Mouse (Mus musculus) midbrain, embryonic 14.5 days (tissue): ENCODE measurements around the gene 6030458C11Rik. TPM values are rescaled to one million over a fixed set of nuclear protein-coding genes. Genes with fewer than 3 reads are reported as not detected.

Experiments used
- ATAC-seq: fragments of 200-750 bp; cut with Nextera tagmentation; 2 replicates; pipeline ENCODE4 v1.8.0; 2017; ENCODE audit warnings: moderate number of reproducible peaks, moderate library complexity; ENCODE audit not compliant: low FRiP score, low TSS enrichment
- DNase-seq: peaks from one replicate; pipeline ENCODE4 v3.0.0-alpha.2; 2015
- H3K27ac ChIP-seq: fragments of 300-500 bp; sonication (generic); replicated peaks from 2 replicates; pipeline ENCODE4 v1.5.1; 2014; ENCODE audit warnings: mild to moderate bottlenecking, low read depth, low read length, moderate library complexity
- H3K27me3 ChIP-seq: fragments of 300-500 bp; sonication (generic); 2 replicates; pipeline ENCODE4 v1.6.1; 2014; ENCODE audit warnings: low read length, control low read depth, mixed read lengths; ENCODE audit not compliant: control insufficient read depth, insufficient read depth
- H3K36me3 ChIP-seq: fragments of 300-500 bp; sonication (generic); 2 replicates; pipeline ENCODE4 v1.6.1; 2014; ENCODE audit warnings: low read length, control low read depth; ENCODE audit not compliant: control insufficient read depth, insufficient read depth
- H3K4me1 ChIP-seq: fragments of 300-500 bp; sonication (generic); 2 replicates; pipeline ENCODE4 v1.6.1; 2014; ENCODE audit warnings: mild to moderate bottlenecking, antibody characterized with exemption, low read length, control low read depth; ENCODE audit not compliant: control insufficient read depth, insufficient read depth
- H3K4me2 ChIP-seq: fragments of 300-500 bp; sonication (generic); 2 replicates; pipeline ENCODE4 v1.6.1; 2014; ENCODE audit warnings: mild to moderate bottlenecking, low read length, moderate library complexity
- H3K4me3 ChIP-seq: fragments of 300-500 bp; sonication (generic); replicated peaks from 2 replicates; pipeline ENCODE4 v1.5.1; 2014; ENCODE audit warnings: low read depth, low read length
- H3K9ac ChIP-seq: fragments of 300-500 bp; sonication (generic); replicated peaks from 2 replicates; pipeline ENCODE4 v1.6.1; 2014; ENCODE audit warnings: mild to moderate bottlenecking, low read length, moderate library complexity
- H3K9me3 ChIP-seq: fragments of 300-500 bp; sonication (generic); 2 replicates; pipeline ENCODE4 v1.6.1; 2016; ENCODE audit warnings: low read length, control low read depth, mixed read lengths; ENCODE audit not compliant: control insufficient read depth
- WGBS: fragments of 180-500 bp; shearing (Covaris S2); extraction: QIAGEN DNeasy Blood & Tissue Kit; methylation state at CpG from one replicate; pipeline ENCODE4 v1.1.7; 2014; 5-methylcytosine and 5-hydroxymethylcytosine counted together
- polyA plus RNA-seq: library from polyadenylated mRNA; unstranded; fragments of >200 nt; fragmentation: Nextera tagmentation; extraction: Ambion mirVana; gene quantifications from 2 replicates; pipeline ENCODE4 v1.2.1, GENCODE M21; 2014

6030458C11Rik gene
- polyA plus RNA-seq, 1 experiment from 2014 or later = 25.7 TPM

GRCm38 (mm10) chr15:12781729-12782326, 42.6 kb downstream of the 6030458C11Rik start:
- no peak for ATAC-seq
- 82% methylated on average over 14 of the region's 16 CpGs for WGBS

GRCm38 (mm10) chr15:12781296-12781695, 43.2 kb downstream of the 6030458C11Rik start:
- H3K9me3 ChIP-seq = no peaks in the 10 kb centered on the region
- no peak overlapping the region for H3K4me3 ChIP-seq
- H3K27me3 ChIP-seq = no peaks in the 10 kb centered on the region
- H3K36me3 ChIP-seq = no peaks in the 10 kb centered on the region
- WGBS = 94% methylated on average over 6 of the region's 6 CpGs
- ATAC-seq (no peak), DNase-seq (no peak)
- H3K9ac ChIP-seq = no peak overlapping the region
- no peak overlapping the region for H3K4me2 ChIP-seq
- H3K4me1 ChIP-seq = no peaks in the 10 kb centered on the region
- no peak overlapping the region for H3K27ac ChIP-seq

More at GRCm38 (mm10) chr15:12781729-12782326, 42.6 kb downstream of the 6030458C11Rik start:
- no peak for DNase-seq
- Histone ChIP-seq H3K9ac (no peak overlapping the region), H3K4me1 (no peaks in the 10 kb centered on the region), H3K9me3 (no peaks in the 10 kb centered on the region), H3K4me3 (no peak overlapping the region), H3K27me3 (no peaks in the 10 kb centered on the region), H3K27ac (no peak overlapping the region), H3K36me3 (no peaks in the 10 kb centered on the region), H3K4me2 (no peak overlapping the region)

- no peak for DNase-seq
- H3K4me3 ChIP-seq = no peak overlapping the region
- WGBS = 63% methylated on average over 11 of the region's 11 CpGs
- H3K27ac ChIP-seq = no peak overlapping the region
- no peak overlapping the region for H3K9ac ChIP-seq
- no peak for ATAC-seq
- no peaks in the 10 kb centered on the region for H3K4me1 ChIP-seq
- H3K4me2 ChIP-seq = no peak overlapping the region
- no peaks in the 10 kb centered on the region for H3K36me3 ChIP-seq
- H3K27me3 ChIP-seq = no peaks in the 10 kb centered on the region
- no peaks in the 10 kb centered on the region for H3K9me3 ChIP-seq
These were observed 50.2 kb downstream of the 6030458C11Rik start for GRCm38 (mm10) chr15:12774149-12774753.

GRCm38 (mm10) chr15:12770958-12771357, 53.5 kb downstream of the 6030458C11Rik start:
- ATAC-seq (no peak), DNase-seq (no peak)
- WGBS = 83% methylated on average over 7 of the region's 7 CpGs
- Histone ChIP-seq H3K27ac (no peak overlapping the region), H3K4me1 (no peaks in the 10 kb centered on the region), H3K9ac (no peak overlapping the region), H3K36me3 (no peaks in the 10 kb centered on the region), H3K4me3 (no peak overlapping the region), H3K4me2 (no peak overlapping the region), H3K27me3 (no peaks in the 10 kb centered on the region), H3K9me3 (no peaks in the 10 kb centered on the region)

- H3K9me3 ChIP-seq = no peaks in the 10 kb centered on the region
- no peak overlapping the region for H3K4me2 ChIP-seq
- no peaks in the 10 kb centered on the region for H3K4me1 ChIP-seq
- DNase-seq (no peak), ATAC-seq (no peak)
- H3K27ac ChIP-seq = no peak overlapping the region
- no peak overlapping the region for H3K4me3 ChIP-seq
- 90% methylated on average over 4 of the region's 4 CpGs for WGBS
- H3K27me3 ChIP-seq = no peaks in the 10 kb centered on the region
- H3K36me3 ChIP-seq = no peaks in the 10 kb centered on the region
- no peak overlapping the region for H3K9ac ChIP-seq
These were observed 57.6 kb downstream of the 6030458C11Rik start for GRCm38 (mm10) chr15:12766848-12767247.

- Histone ChIP-seq H3K4me3 (no peak overlapping the region), H3K4me2 (no peak overlapping the region), H3K27ac (no peak overlapping the region), H3K4me1 (no peaks in the 10 kb centered on the region), H3K27me3 (no peaks in the 10 kb centered on the region), H3K9me3 (no peaks in the 10 kb centered on the region), H3K36me3 (no peaks in the 10 kb centered on the region), H3K9ac (no peak overlapping the region)
- 76% methylated on average over 10 of the region's 10 CpGs for WGBS
- DNase-seq (no peak), ATAC-seq (no peak)
These were observed 61.3 kb downstream of the 6030458C11Rik start for GRCm38 (mm10) chr15:12763147-12763546.

- no peaks in the 10 kb centered on the region for H3K27me3 ChIP-seq
- DNase-seq (no peak), ATAC-seq (no peak)
These were observed 62.1 kb downstream of the 6030458C11Rik start for GRCm38 (mm10) chr15:12762258-12762913.

GRCm38 (mm10) chr15:12760747-12761146, 63.7 kb downstream of the 6030458C11Rik start:
- H3K4me3 ChIP-seq = no peak overlapping the region
- H3K4me1 ChIP-seq = no peaks in the 10 kb centered on the region
- H3K36me3 ChIP-seq = no peaks in the 10 kb centered on the region
- H3K27ac ChIP-seq = no peak overlapping the region
- ATAC-seq (no peak), DNase-seq (no peak)
- no peaks in the 10 kb centered on the region for H3K27me3 ChIP-seq
- no peak overlapping the region for H3K9ac ChIP-seq
- no peak overlapping the region for H3K4me2 ChIP-seq
- WGBS = 84% methylated on average over 6 of the region's 6 CpGs
- H3K9me3 ChIP-seq = no peaks in the 10 kb centered on the region

More at GRCm38 (mm10) chr15:12762258-12762913, 62.1 kb downstream of the 6030458C11Rik start:
- no peak overlapping the region for H3K4me2 ChIP-seq
- no peak overlapping the region for H3K4me3 ChIP-seq
- H3K27ac ChIP-seq = no peak overlapping the region
- no peaks in the 10 kb centered on the region for H3K36me3 ChIP-seq
- H3K9ac ChIP-seq = no peak overlapping the region
- WGBS = 77% methylated on average over 11 of the region's 11 CpGs
- no peaks in the 10 kb centered on the region for H3K9me3 ChIP-seq
- no peaks in the 10 kb centered on the region for H3K4me1 ChIP-seq

- no peak overlapping the region for H3K9ac ChIP-seq
- no peaks in the 10 kb centered on the region for H3K9me3 ChIP-seq
- H3K4me3 ChIP-seq = no peak overlapping the region
- no peak overlapping the region for H3K4me2 ChIP-seq
- DNase-seq = peak; percentile 50
- no peaks in the 10 kb centered on the region for H3K27me3 ChIP-seq
- H3K27ac ChIP-seq = no peak overlapping the region
- ATAC-seq = no peak
- no peaks in the 10 kb centered on the region for H3K4me1 ChIP-seq
- no peaks in the 10 kb centered on the region for H3K36me3 ChIP-seq
- WGBS = 61% methylated on average over 5 of the region's 5 CpGs
These were observed 66.0 kb downstream of the 6030458C11Rik start for GRCm38 (mm10) chr15:12758461-12758860.
